Mouse (Mus musculus) gastrocnemius, adult 18-20 months (tissue): ENCODE data around the gene Il11ra2. TPM values are rescaled to one million over a fixed set of nuclear protein-coding genes. Genes with fewer than 3 reads are reported as not detected.
"Not testable (repeated sequence)": the region's sequence is repeated elsewhere in the genome, so short reads cannot be mapped to it uniquely, and the experiment has no call there.

Experiments used
- DNase-seq: peaks from one replicate; pipeline ENCODE4 v3.0.0; 2021; ENCODE audit warnings: low spot score
- long read RNA-seq, 2 experiments: library from polyadenylated mRNA; stranded (forward); transcript quantifications; one replicate each; pipeline ENCODE4 v2.0.0; 2021
- total RNA-seq, 2 experiments: library from RNA; stranded (reverse); gene quantifications; 2 replicates each; pipeline ENCODE4 v1.2.3; 2021

The Il11ra2 gene
- not detected for total RNA-seq
- long read RNA-seq, experiment 1, partial matches to known transcripts: 0 of 1 reads
- long read RNA-seq, experiment 1, other reads (novel, unspliced or antisense): 1 of 1 reads
- long read RNA-seq, experiment 2: 0 reads

DNA sequence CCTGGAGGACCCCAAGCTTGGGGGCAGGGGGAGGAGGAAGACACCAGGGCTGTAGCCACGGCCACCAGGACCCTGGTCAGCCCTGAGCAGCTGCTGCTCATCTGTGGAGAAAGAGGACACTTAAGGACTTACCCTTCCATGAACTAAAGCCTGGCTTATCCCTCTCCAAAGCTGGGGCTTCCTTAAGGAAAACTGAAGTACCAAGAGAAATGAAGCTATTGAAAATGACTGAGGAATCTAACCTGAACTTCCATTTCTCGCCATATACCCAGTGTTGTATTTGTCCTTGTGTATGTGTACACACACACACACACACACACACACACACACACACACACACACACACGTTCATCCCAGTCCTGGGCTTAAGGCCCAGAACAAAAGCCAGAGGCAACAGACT is at the start of gene Il11ra2:
Gene Il11ra2, minus strand, starts transcription at position 101 of the 400 bp plus-strand sequence.
- DNase-seq: not testable (repeated sequence)

DNA sequence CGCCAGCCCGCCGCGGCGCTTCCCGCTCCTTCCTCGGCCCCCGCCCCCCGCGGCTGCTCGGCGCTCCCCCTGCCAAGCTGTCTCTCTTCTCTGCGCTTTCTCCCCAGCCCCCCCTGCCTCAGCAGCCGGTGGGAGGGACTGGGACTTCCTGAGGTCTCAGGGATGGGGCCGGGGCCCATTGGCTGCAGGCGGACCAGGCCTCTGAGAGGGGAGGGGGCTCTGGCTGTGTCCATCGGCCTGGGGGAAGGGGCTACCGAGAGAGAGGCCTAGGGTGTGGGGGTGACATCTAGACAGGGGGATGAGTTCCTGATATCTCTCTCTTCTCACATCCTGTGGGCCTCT is 20.5 kb upstream of the Il11ra2 start:
- not testable (repeated sequence) for DNase-seq

DNA sequence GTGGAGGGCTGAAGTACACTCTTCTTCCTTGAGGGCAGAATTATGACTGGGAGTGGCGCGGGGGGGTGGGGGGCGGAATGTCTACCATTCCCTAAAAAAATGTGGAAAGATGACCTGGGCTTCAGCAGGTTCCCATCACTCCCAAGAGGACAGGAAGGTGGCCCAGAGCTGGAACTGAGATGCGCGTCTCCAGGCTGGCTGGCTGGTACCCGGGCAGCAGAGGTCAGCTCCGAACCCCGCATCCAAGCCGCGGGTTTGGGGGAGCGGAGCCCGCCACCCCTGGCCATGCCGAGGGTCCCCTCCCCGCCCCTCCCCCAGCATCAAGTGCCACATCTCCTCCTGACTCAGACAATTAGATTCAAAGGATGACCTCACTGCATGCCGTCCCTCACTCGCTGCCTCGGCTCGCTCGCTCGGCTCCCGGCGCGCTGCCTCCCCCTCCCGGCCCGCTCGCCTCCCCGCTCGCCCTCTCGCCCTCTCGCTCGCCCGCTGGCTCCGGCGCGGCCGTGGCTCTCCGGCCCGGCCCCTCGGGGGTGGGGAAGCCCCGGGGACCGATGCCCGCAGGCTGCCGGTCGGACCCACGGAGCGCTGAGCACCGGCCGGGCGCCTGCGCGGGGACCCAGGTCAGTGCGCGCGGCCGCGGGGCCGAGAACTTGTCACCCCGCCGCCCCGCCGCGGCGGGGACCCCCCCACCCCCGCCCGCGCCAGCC is 19.9 kb upstream of the Il11ra2 start:
- DNase-seq: not testable (repeated sequence)

DNA sequence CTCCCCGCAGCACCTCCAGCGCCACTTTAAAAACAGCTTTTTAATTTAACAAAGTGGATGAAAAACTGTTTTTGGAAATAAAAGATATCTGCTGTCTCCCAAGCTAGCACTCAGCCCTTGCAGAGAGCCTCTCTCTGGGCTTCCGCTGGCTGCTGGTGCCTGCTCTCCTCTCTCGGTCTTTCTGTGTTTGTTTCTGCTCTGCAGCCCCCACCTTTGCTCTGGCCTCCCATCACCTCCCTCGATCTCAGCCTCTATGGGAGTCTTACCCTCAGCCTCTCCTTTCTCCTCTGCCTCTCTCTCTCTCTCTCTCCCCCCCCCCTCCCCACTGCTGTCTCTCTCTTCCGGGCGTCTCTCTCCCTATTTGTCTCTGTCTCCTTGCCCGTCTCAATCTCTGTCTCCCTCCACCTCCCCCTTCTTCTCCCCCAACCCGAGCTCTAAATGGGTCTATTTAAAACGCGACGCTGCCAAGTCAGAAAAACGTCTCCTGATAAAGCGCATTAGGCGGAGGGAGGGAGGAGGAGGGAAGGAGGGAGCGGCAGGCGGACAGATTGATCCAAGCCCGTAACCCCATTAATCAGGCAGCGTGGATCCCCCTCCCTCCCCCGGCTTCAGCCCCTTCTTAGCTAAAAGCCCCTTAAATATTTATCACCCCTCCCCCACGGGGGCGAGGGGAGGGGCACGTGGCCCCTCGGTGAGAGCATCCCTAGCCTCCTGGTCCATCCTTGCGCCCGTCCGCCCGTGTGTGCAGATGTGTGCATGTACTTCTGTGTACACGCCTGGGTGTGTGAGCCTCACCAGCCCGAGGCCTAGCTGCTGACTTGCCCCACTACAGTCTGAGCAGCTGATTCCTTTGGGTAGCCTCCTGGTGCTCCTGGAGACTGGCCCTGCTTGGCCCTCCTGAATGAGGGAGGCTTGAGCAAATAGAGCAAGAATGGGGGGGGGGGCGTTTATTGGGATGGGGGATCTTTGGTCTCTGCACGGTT is 19.0 kb upstream of the Il11ra2 start:
- DNase-seq: not testable (repeated sequence)

DNA sequence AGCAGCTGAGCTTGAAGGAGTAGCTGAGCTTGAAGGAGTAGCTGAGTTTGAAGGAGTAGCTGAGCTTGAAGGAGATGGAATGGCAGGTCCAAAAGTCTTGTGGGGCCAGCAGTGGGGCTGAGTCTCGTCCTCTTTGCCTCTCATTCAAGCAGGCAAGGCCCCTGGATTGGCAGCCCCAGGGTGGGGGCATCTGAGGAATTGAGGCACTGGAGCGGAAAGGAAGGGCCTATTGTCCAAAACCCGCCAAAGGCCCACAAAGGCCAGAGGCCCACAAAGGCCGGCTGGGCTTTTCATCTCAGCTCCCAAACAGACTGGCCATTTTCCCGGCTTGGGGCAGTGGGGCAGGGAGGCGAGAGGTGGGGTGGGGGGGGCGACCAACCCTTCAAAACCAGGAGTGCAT is 17.7 kb upstream of the Il11ra2 start:
- not testable (repeated sequence) for DNase-seq

DNA sequence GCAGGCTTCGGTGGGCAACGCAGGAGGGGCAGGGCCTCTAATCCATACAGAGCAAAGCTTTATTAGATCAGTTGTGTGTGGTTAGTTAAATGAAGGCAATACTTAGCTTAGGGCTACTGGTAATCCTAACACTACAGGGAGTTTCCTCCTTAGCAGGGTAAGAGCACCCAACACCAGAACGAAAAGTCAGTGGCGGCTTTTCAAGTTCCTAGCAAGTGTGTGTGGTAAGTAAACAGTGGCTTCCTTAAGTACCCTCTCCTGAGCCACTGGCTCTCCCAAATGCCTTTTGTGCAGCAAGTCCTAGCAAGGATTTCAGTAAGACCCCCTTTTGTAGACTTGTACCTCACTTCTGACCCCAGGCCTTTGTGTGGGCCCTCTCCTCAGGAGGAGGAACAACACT is 13.7 kb upstream of the Il11ra2 start:
- DNase-seq: not testable (repeated sequence)

DNA sequence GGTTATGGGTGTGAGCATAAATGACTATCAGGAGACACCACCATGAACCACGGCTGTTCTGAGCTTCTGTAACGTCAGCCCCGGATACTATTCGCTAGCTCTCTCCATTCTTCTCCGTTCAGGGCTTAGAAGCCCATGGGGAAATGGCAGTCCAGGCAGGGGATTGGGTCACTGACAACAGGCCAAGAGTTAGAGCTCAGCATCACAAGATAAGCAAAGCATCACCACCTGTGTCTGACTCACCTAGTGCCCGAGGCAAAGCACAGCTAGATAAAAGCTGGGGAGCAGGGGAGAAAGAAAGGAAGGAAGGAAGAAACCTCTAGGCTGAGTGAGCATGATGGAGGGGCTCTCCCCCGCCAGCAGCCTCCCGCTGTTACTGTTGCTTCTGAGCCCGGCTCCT is 6.7 kb downstream of the Il11ra2 start, which contains the start of gene Ccl27b:
Gene Ccl27b, plus strand, starts transcription at position 301 of the 400 bp plus-strand sequence.
- DNase-seq: not testable (repeated sequence)

DNA sequence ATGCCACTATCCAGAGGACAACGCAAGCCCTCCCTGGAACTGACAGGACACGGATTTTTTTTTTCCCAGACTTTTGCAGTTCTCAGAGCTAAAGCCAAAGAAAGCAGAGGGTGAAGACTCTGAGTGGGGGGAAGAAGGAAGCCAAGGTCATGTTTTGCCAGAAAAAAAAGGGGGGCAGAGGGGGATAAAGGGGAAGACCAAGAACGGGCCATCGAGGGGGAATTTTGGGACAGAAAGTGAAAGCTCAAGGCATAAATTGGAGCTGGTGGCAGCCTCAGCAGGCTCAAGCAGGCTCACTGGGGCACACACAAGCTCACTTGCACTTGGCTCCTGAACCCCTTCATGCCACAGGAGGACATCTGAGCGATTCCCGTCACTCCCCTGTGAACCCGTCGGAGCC is 32.3 kb downstream of the Il11ra2 start, which contains the start of gene Gm2564:
Gene Gm2564, plus strand, starts transcription at position 301 of the 400 bp plus-strand sequence.
- DNase-seq: not testable (repeated sequence)

DNA sequence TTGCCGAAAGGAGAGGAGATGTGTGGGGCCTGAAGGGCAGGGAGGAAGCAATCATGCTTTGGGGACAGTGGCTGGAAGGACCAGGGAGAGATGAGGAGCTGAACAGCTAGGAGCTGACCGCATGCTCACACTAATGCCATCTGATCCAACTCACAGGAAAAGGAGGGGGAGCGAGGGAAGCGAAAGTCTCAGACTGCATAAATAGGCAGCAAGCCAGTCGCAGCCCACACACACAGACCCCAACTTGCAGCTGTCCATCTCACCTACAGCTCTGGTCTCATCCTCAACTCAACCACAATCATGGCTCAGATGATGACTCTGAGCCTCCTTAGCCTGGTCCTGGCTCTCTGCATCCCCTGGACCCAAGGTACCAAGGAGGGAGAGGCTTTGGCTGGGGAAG is 49.8 kb downstream of the Il11ra2 start, which contains the start of gene Gm10591:
Gene Gm10591, plus strand, starts transcription at position 301 of the 400 bp plus-strand sequence.
- not testable (repeated sequence) for DNase-seq

Other genes with a start within 250 kb of the Il11ra2 start
- gene Gm21586, start 222.5 kb downstream of the Il11ra2 start, total RNA-seq: not detected
- gene Gm2163, start 195.1 kb downstream of the Il11ra2 start, total RNA-seq: under 1 TPM in 1 of 2 experiments, not detected in 1; 0.14 TPM
- gene Fam205a2, start 133.7 kb downstream of the Il11ra2 start, total RNA-seq: under 1 TPM in 1 of 2 experiments, not detected in 1; 0.12 TPM
- not detected for gene Gm10591, start 49.7 kb downstream of the Il11ra2 start, total RNA-seq
- gene Gm2564, start 32.2 kb downstream of the Il11ra2 start, total RNA-seq: 10 to 100 TPM in 1 of 2 experiments, 1 to 10 TPM in 1; 7.5 to 10.1 TPM
- not detected for gene Ccl27b, start 6.6 kb downstream of the Il11ra2 start, total RNA-seq
- not detected for gene 4930578G10Rik, start 73.7 kb upstream of the Il11ra2 start, total RNA-seq
- not detected for gene Ccl19, start 94.7 kb upstream of the Il11ra2 start, total RNA-seq
- 10 to 100 TPM in 1 of 2 experiments, 1 to 10 TPM in 1; 9.4 to 13.4 TPM for gene Ccl21a, start 112.1 kb upstream of the Il11ra2 start, total RNA-seq
- gene Fam205a1, start 192.0 kb upstream of the Il11ra2 start, total RNA-seq: not detected
- gene Gm12394, start 194.9 kb upstream of the Il11ra2 start, total RNA-seq: under 1 TPM in 1 of 2 experiments, not detected in 1; 0.07 TPM
- 1 to 10 TPM; 1.1 to 1.2 TPM for gene Fam205c, start 212.3 kb upstream of the Il11ra2 start, total RNA-seq